Mouse (Mus musculus) natural killer cell, adult 2 months (primary cell): ENCODE measurements around the gene Rcl1.

Source experiments
- DNase-seq, 2 experiments: peaks; one replicate each; pipeline ENCODE4 v3.0.0; 2022; ENCODE audit warnings: low spot score in 2 of 2

Rcl1 gene

GRCm38 (mm10) chr19:29150038-29150437 lies 48.9 kb downstream of the Rcl1 start:
- no peak for DNase-seq

- no peak for DNase-seq
These were observed 50.3 kb downstream of the Rcl1 start for GRCm38 (mm10) chr19:29151443-29151842.

- no peak for DNase-seq
These were observed 54.4 kb downstream of the Rcl1 start for GRCm38 (mm10) chr19:29155552-29155951.

- DNase-seq: no peak
These were observed 55.2 kb downstream of the Rcl1 start for GRCm38 (mm10) chr19:29156417-29156816.

GRCm38 (mm10) chr19:29157678-29158466 lies 56.7 kb downstream of the Rcl1 start:
- no peak for DNase-seq

- DNase-seq: no peak
These were observed 57.3 kb downstream of the Rcl1 start for GRCm38 (mm10) chr19:29158486-29158885.

- DNase-seq: no peak
These were observed 62.8 kb downstream of the Rcl1 start for GRCm38 (mm10) chr19:29163817-29164527.

- no peak for DNase-seq
These were observed 63.5 kb downstream of the Rcl1 start for GRCm38 (mm10) chr19:29164528-29165166.

- no peak for DNase-seq
These were observed 66.8 kb downstream of the Rcl1 start for GRCm38 (mm10) chr19:29167938-29168337.

GRCm38 (mm10) chr19:29180336-29180735 lies 79.2 kb downstream of the Rcl1 start:
- no peak for DNase-seq

GRCm38 (mm10) chr19:29182166-29182565 lies 81.0 kb downstream of the Rcl1 start:
- no peak for DNase-seq

GRCm38 (mm10) chr19:29185122-29185521 lies 83.9 kb downstream of the Rcl1 start:
- DNase-seq: no peak

- no peak for DNase-seq
These were observed 84.5 kb downstream of the Rcl1 start for GRCm38 (mm10) chr19:29185552-29186232.

GRCm38 (mm10) chr19:29188879-29189278 lies 87.7 kb downstream of the Rcl1 start:
- no peak for DNase-seq
